Mouse (Mus musculus): Measurements from ENCODE around the gene Pld5. TPM values are rescaled to one million over a fixed set of nuclear protein-coding genes. Genes with fewer than 3 reads are reported as not detected.

The Pld5 gene
- polyA plus RNA-seq, 1 experiment from 2014 or later = 0.58 TPM

DNA sequence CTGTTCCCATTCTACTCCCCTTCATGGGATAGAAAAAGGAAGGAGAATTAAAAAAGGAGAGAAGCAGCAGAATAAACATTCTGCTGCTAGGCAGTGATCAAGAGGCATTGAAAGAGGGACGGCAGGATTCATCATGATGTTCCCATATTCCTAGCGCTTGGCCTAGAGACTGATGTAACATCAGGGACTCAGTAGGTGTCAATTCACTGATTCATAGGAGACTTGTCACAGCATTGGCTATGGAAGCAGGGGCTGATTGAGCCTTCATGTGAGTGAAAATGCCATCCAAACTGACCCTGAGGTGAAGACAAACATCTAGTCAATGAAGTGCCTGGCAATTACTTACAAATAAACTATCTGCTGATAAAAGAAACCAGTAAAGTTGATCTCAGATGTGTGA, 324.3 kb downstream of the Pld5 start:
- Histone ChIP-seq H3K4me1 (ENCODE audit: control insufficient read depth in 2 of 2, insufficient read depth in 2 of 2, low read length in 2 of 2) (no peaks in the 10 kb centered on the region), H3K4me3 (ENCODE audit: control insufficient read depth in 1 of 2, insufficient read depth in 1 of 2, low read depth in 1 of 2, low read length in 2 of 2) (no peak overlapping the region), H3K9ac (ENCODE audit: low read length) (no peak overlapping the region), H3K4me2 (ENCODE audit: low read length) (no peak overlapping the region), H3K27me3 (ENCODE audit: control insufficient read depth, insufficient read depth, low read length) (no peaks in the 10 kb centered on the region), H3K9me3 (ENCODE audit: control insufficient read depth, low read length) (no peaks in the 10 kb centered on the region; the same call in 1 of the 2 replicates), H3K27ac (replicated peaks in 1 of 2; ENCODE audit: control insufficient read depth in 1 of 2, insufficient read depth in 1 of 2, low read depth in 2 of 2, low read length in 2 of 2) (no peak overlapping the region), H3K36me3 (ENCODE audit: control insufficient read depth, insufficient read depth, low read length) (no peaks in the 10 kb centered on the region)
- WGBS = 82% methylated on average over 2 of the region's 2 CpGs
- no peak for ATAC-seq (ENCODE audit: insufficient number of reproducible peaks, insufficient read depth, low FRiP score, low read depth)

DNA sequence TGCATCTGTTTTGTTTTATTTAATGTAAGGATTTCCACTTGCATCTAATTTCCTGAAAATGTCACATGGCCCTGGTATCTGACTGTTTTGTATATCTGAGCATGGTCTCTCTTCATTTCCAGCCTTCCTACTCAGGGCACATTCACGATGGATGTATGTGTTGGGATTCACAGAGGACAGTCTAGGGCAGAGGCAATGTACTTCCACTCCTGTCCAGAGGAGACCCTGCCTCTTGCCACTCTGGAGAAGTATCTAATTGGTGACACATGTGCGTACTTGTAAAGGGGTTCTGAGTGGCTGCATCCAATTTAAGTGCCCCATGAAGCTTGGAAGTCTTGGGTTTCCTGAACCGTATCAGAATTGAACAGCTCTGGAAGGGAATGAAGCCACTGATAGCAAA, 324.7 kb downstream of the Pld5 start:
- Histone ChIP-seq H3K9ac (ENCODE audit: low read length) (no peak overlapping the region), H3K27ac (replicated peaks in 1 of 2; ENCODE audit: control insufficient read depth in 1 of 2, insufficient read depth in 1 of 2, low read depth in 2 of 2, low read length in 2 of 2) (no peak overlapping the region), H3K4me3 (ENCODE audit: control insufficient read depth in 1 of 2, insufficient read depth in 1 of 2, low read depth in 1 of 2, low read length in 2 of 2) (no peak overlapping the region), H3K4me2 (ENCODE audit: low read length) (no peak overlapping the region), H3K27me3 (ENCODE audit: control insufficient read depth, insufficient read depth, low read length) (no peaks in the 10 kb centered on the region), H3K36me3 (ENCODE audit: control insufficient read depth, insufficient read depth, low read length) (no peaks in the 10 kb centered on the region), H3K4me1 (ENCODE audit: control insufficient read depth in 2 of 2, insufficient read depth in 2 of 2, low read length in 2 of 2) (no peaks in the 10 kb centered on the region), H3K9me3 (ENCODE audit: control insufficient read depth, low read length) (no peaks in the 10 kb centered on the region; the same call in 1 of the 2 replicates)
- ATAC-seq (ENCODE audit: insufficient number of reproducible peaks, insufficient read depth, low FRiP score, low read depth) = no peak
- WGBS = 83% methylated on average over 3 of the region's 3 CpGs

DNA sequence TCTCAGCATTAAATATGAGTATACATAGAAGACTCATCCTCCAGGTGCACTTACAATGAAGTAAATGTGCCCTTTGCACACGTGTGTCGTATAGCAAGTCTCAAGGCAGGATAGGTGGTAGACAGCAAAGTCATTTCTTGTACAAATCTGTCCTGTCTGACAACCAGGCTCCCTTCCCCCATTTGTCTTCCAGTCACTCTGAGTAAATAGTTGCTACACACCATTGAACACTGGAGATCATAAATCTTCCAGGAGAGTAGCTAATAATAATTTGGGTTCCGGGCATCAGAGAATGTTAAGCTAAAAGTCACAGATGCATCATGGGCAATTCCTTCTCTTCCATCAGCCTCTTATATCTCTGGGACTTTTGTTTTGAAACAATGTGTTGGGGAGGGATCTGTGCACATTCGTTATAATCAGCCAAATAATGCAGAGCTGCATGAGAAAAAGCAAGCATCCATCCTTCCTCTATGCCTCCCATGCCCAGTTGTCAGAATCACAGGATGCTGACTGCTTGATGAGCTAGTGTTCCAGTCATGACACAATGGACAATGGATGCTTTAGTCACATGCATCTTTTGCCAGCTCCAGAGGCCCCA, 328.3 kb downstream of the Pld5 start:
- no peaks in the 10 kb centered on the region for H3K27me3 ChIP-seq (ENCODE audit: control insufficient read depth, insufficient read depth, low read length)
- no peak overlapping the region for H3K9ac ChIP-seq (ENCODE audit: low read length)
- H3K36me3 ChIP-seq (ENCODE audit: control insufficient read depth, insufficient read depth, low read length) = no peaks in the 10 kb centered on the region
- ATAC-seq (ENCODE audit: insufficient number of reproducible peaks, insufficient read depth, low FRiP score, low read depth) = no peak
- no peaks in the 10 kb centered on the region for H3K4me1 ChIP-seq (ENCODE audit: control insufficient read depth in 2 of 2, insufficient read depth in 2 of 2, low read length in 2 of 2)
- H3K4me3 ChIP-seq (ENCODE audit: control insufficient read depth in 1 of 2, insufficient read depth in 1 of 2, low read depth in 1 of 2, low read length in 2 of 2) = no peak overlapping the region
- WGBS = 75% methylated on average over 4 of the region's 4 CpGs
- no peak overlapping the region for H3K27ac ChIP-seq (replicated peaks in 1 of 2; ENCODE audit: control insufficient read depth in 1 of 2, insufficient read depth in 1 of 2, low read depth in 2 of 2, low read length in 2 of 2)
- H3K9me3 ChIP-seq (ENCODE audit: control insufficient read depth, low read length) = no peaks in the 10 kb centered on the region; the same call in 1 of the 2 replicates
- no peak overlapping the region for H3K4me2 ChIP-seq (ENCODE audit: low read length)

GRCm38 (mm10) chr1:175943168-175943567, 331.9 kb downstream of the Pld5 start:
- Histone ChIP-seq H3K9ac (ENCODE audit: low read length) (no peak overlapping the region), H3K4me3 (ENCODE audit: control insufficient read depth in 1 of 2, insufficient read depth in 1 of 2, low read depth in 1 of 2, low read length in 2 of 2) (no peak overlapping the region), H3K27me3 (ENCODE audit: control insufficient read depth, insufficient read depth, low read length) (no peaks in the 10 kb centered on the region)

GRCm38 (mm10) chr1:175938731-175939130, 336.4 kb downstream of the Pld5 start:
- Histone ChIP-seq H3K9me3 (ENCODE audit: control insufficient read depth, low read length) (no peaks in the 10 kb centered on the region), H3K4me3 (ENCODE audit: control insufficient read depth in 1 of 2, insufficient read depth in 1 of 2, low read depth in 1 of 2, low read length in 2 of 2) (no peak overlapping the region), H3K27me3 (ENCODE audit: control insufficient read depth, insufficient read depth, low read length) (peaks cover 3% of the 10 kb centered on the region; the same call in 1 of the 2 replicates), H3K27ac (replicated peaks in 1 of 2; ENCODE audit: control insufficient read depth in 1 of 2, insufficient read depth in 1 of 2, low read depth in 2 of 2, low read length in 2 of 2) (no peak overlapping the region), H3K4me2 (ENCODE audit: low read length) (no peak overlapping the region), H3K36me3 (ENCODE audit: control insufficient read depth, insufficient read depth, low read length) (no peaks in the 10 kb centered on the region), H3K9ac (ENCODE audit: low read length) (no peak overlapping the region), H3K4me1 (ENCODE audit: control insufficient read depth in 2 of 2, insufficient read depth in 2 of 2, low read length in 2 of 2) (no peaks in the 10 kb centered on the region)
- no peak for ATAC-seq (ENCODE audit: insufficient number of reproducible peaks, insufficient read depth, low FRiP score, low read depth)
- WGBS = 82% methylated on average over 3 of the region's 3 CpGs

More at GRCm38 (mm10) chr1:175943168-175943567, 331.9 kb downstream of the Pld5 start:
- Histone ChIP-seq H3K9me3 (ENCODE audit: control insufficient read depth, low read length) (no peaks in the 10 kb centered on the region; the same call in 1 of the 2 replicates), H3K36me3 (ENCODE audit: control insufficient read depth, insufficient read depth, low read length) (no peaks in the 10 kb centered on the region), H3K4me2 (ENCODE audit: low read length) (no peak overlapping the region), H3K4me1 (ENCODE audit: control insufficient read depth in 2 of 2, insufficient read depth in 2 of 2, low read length in 2 of 2) (no peaks in the 10 kb centered on the region), H3K27ac (replicated peaks in 1 of 2; ENCODE audit: control insufficient read depth in 1 of 2, insufficient read depth in 1 of 2, low read depth in 2 of 2, low read length in 2 of 2) (no peak overlapping the region)
- WGBS = 78% methylated on average over 7 of the region's 7 CpGs
- ATAC-seq (ENCODE audit: insufficient number of reproducible peaks, insufficient read depth, low FRiP score, low read depth) = no peak

- no peak for ATAC-seq (ENCODE audit: insufficient number of reproducible peaks, insufficient read depth, low FRiP score, low read depth)
- peak overlapping the region; percentile 56 for H3K4me2 ChIP-seq (ENCODE audit: low read length)
Measured at GRCm38 (mm10) chr1:175936282-175936737, 338.8 kb downstream of the Pld5 start.

GRCm38 (mm10) chr1:175931391-175931790, 343.7 kb downstream of the Pld5 start:
- peaks cover 0 to 4% of the 10 kb centered on the region in 2 experiments; a peak in 1 of 4 replicates for H3K4me1 ChIP-seq (ENCODE audit: control insufficient read depth in 2 of 2, insufficient read depth in 2 of 2, low read length in 2 of 2)
- 90% methylated on average over 5 of the region's 5 CpGs for WGBS
- no peak overlapping the region for H3K4me3 ChIP-seq (ENCODE audit: control insufficient read depth in 1 of 2, insufficient read depth in 1 of 2, low read depth in 1 of 2, low read length in 2 of 2)
- H3K36me3 ChIP-seq (ENCODE audit: control insufficient read depth, insufficient read depth, low read length) = no peaks in the 10 kb centered on the region
- H3K9me3 ChIP-seq (ENCODE audit: control insufficient read depth, low read length) = no peaks in the 10 kb centered on the region
- H3K4me2 ChIP-seq (ENCODE audit: low read length) = no peak overlapping the region
- peaks cover 3% of the 10 kb centered on the region; the same call in 1 of the 2 replicates for H3K27me3 ChIP-seq (ENCODE audit: control insufficient read depth, insufficient read depth, low read length)
- ATAC-seq (ENCODE audit: insufficient number of reproducible peaks, insufficient read depth, low FRiP score, low read depth) = no peak
- no peak overlapping the region for H3K9ac ChIP-seq (ENCODE audit: low read length)
- H3K27ac ChIP-seq (replicated peaks in 1 of 2; ENCODE audit: control insufficient read depth in 1 of 2, insufficient read depth in 1 of 2, low read depth in 2 of 2, low read length in 2 of 2) = no peak overlapping the region

More at GRCm38 (mm10) chr1:175936282-175936737, 338.8 kb downstream of the Pld5 start:
- no peak overlapping the region for H3K27ac ChIP-seq (replicated peaks in 1 of 2; ENCODE audit: control insufficient read depth in 1 of 2, insufficient read depth in 1 of 2, low read depth in 2 of 2, low read length in 2 of 2)
- peak overlapping the region in 1 of 2 experiments; percentile 39; a peak in 1 of 4 replicates for H3K4me3 ChIP-seq (ENCODE audit: control insufficient read depth in 1 of 2, insufficient read depth in 1 of 2, low read depth in 1 of 2, low read length in 2 of 2)
- 7% methylated on average over 11 of the region's 11 CpGs for WGBS
- H3K9me3 ChIP-seq (ENCODE audit: control insufficient read depth, low read length) = no peaks in the 10 kb centered on the region
- H3K9ac ChIP-seq (ENCODE audit: low read length) = peak overlapping the region; percentile 51; the same call in 1 of the 2 replicates
- no peaks in the 10 kb centered on the region for H3K4me1 ChIP-seq (ENCODE audit: control insufficient read depth in 2 of 2, insufficient read depth in 2 of 2, low read length in 2 of 2)
- no peaks in the 10 kb centered on the region for H3K36me3 ChIP-seq (ENCODE audit: control insufficient read depth, insufficient read depth, low read length)
- H3K27me3 ChIP-seq (ENCODE audit: control insufficient read depth, insufficient read depth, low read length) = peaks cover 3% of the 10 kb centered on the region; the same call in 1 of the 2 replicates
